Mouse (Mus musculus) heart, postnatal 10 days (tissue): ENCODE measurements around the gene Cenpc1. TPM values are rescaled to one million over a fixed set of nuclear protein-coding genes. Genes with fewer than 3 reads are reported as not detected.

ENCODE experiments used
- DNase-seq, 2 experiments: peaks; one replicate each; pipeline ENCODE4 v3.0.0; 2021
- intact Hi-C: fragments of 180-260 bp; cut with DNase I; formaldehyde crosslinking; loops from one replicate; pipeline ENCODE4 v1.15.1; 2025
- total RNA-seq, 2 experiments: library from RNA; stranded (reverse); gene quantifications; 2 replicates each; pipeline ENCODE4 v1.2.3; 2021

Cenpc1 gene
- total RNA-seq, 2 experiments from 2014 or later, result 10.9 to 11.3 TPM

DNA sequence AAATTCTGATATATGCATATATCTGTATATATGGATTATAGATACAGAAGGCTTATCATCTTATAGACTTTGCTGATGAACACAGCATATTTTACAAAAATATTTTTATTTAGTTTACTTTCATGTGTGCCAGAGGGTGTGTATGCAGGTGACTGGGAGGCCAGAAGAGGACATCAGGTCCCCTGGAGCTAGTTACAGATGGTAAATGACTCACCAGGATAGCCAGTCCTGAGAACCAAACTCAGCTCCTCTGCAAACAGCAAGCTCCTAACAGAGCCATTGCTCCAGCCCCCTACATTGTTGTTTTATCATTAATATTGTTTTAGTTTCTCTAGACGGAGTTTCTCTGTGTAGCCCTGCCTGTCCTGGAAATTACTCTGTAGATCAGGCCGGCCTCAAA lies 35.6 kb downstream of the Cenpc1 start:
- DNase-seq, result no peak
- intact Hi-C loops, result no loop called here

DNA sequence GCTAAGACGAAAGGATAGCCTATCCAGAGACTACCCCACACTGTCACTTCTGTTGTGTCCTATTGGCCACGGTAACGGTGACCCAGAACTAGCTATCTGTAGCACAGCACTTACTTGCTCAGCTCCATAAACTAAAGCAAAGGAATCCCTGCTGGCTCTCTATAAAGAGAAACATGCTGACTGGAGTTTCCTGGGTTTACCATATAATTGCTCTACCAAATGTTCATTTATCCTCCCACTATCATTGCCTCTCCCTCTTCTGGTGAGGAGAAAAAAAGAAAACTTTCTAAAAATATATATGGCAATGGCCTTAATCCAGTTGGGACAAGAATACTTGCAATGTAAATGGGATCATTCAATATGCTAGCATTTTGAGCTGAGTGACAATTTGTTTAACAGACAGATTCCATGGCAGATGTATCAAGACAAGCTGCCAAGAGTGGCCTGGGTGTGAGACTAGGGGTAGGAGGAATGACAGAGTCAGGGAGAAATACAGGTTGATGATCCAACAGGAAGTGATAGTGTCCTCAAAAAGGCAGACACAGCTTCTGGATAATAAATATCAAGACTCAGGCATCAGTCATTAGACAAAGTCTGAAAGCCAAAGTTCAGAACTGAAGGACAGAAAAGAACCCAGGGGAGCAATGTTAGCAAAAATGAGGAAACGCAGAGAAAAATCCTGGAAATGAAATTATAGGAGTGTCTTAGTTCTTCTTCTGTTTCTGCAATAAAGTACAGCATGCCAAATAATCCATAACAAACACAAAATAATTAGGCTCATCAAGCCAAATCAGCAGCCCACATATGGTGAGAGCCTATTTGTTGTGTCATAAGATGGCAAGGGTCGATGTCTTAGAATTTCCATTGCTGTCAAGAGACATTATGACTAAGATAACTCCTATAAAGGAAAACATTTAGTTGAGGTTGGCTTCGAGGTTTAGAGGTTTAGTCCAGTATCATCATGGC lies 68.6 kb downstream of the Cenpc1 start:
- intact Hi-C loops, result loop anchor here (10.0 kb wide), 1 partner anchor 412 kb away; no protein-coding TSS in a partner anchor
- DNase-seq, result no peak

DNA sequence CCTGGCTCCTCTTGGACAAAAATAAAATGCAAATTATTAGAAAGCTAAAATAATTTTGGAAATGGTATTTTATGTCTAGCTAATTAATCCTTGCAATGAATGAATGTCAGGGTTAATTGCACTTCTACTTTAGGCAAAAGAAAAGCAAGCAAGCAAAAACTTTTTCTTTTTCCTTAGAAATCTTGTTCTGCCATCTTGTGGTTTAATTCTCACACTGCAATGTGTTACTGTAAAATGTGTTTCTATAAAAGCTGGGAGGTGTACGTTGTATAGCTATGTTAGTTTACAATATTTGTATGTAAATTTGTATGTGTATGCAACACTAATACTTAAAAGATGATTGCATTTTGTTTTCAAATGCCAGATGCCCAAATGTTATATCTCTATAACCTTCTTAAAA lies 70.8 kb downstream of the Cenpc1 start:
- intact Hi-C loops, result loop anchor here (10.0 kb wide), 1 partner anchor 410 kb away; no protein-coding TSS in a partner anchor
- no peak for DNase-seq

DNA sequence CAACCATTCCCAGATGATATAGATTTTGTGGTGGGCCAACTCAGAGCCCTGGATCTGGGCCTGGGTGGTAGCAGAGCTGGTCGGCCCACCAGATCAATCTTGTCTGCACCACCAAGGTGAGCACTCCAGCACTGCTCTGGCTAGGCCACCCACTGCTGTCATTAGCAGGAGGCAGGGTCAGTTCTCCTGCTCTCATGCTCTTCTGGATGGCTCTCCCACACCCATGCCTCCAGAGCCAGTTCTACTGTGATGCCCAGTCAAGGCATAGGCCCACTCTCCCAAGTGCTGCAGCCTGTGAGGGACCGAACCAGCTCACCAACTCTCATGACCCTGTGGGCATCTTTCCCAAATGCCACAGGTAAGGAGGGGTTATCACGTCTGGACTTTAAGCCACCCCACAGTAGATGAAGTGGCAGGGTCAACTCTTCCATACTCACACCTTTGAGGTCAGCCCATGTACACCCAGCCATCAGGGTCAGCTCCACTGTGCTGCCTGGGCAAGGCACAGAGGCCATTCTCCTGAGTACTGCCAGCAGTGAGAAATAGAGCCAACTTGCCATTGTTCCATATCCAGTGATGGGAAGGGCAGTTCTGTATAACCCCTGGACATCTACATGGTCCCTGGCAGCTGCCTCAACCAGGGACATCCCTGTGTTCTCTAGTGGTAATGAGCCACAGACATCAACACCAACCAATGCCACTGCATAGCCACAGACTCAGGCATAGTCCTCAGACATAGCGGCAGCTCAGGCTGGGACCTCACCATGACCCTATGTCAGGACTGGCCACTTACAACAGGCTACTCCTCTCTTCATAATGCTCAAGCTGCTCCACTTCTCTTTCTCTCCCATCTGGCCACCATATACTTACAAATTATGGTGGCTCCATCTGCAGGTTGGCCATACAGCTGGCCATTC lies 72.3 kb downstream of the Cenpc1 start:
- DNase-seq, result no peak
- intact Hi-C loops, result loop anchor here (10.0 kb wide), 1 partner anchor 408 kb away; no protein-coding TSS in a partner anchor

DNA sequence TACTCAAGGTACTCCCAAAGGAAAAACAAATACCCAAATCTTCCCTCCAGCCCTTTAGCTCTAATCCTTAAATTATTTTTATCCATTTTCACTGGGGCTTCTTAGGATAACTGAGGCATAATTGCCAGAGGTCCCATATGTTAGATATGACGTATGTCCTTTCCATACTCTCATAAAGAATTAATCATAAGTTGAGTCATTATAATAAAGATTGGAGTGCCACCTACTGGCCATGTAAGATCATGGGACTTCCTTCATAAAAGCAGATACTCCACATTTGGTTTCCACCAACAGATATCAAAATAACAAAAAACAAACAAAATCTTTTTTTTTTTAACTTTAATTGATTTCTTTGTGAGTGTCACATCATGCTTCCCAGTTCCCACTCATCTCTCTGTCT lies 73.3 kb downstream of the Cenpc1 start:
- no peak for DNase-seq
- intact Hi-C loops, result loop anchor here (10.0 kb wide), 1 partner anchor 407 kb away; no protein-coding TSS in a partner anchor

DNA sequence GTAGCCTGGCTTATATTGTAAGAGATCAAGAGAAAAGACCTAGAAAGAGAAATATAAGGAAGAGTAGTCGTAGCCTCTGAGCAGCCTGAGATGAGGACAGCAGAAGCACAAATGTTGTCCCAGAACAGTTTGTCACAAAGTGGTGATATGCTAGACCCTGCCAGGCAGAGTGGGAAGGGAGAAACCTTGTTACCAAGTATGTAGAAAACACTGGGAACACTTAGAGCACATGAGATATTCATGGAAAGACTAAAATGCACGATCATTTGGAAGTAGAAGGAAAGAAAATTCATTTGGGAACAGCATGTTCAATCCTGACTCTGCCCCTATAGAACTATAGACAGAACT lies 77.9 kb downstream of the Cenpc1 start:
- no peak for DNase-seq
- intact Hi-C loops, result no loop called here

DNA sequence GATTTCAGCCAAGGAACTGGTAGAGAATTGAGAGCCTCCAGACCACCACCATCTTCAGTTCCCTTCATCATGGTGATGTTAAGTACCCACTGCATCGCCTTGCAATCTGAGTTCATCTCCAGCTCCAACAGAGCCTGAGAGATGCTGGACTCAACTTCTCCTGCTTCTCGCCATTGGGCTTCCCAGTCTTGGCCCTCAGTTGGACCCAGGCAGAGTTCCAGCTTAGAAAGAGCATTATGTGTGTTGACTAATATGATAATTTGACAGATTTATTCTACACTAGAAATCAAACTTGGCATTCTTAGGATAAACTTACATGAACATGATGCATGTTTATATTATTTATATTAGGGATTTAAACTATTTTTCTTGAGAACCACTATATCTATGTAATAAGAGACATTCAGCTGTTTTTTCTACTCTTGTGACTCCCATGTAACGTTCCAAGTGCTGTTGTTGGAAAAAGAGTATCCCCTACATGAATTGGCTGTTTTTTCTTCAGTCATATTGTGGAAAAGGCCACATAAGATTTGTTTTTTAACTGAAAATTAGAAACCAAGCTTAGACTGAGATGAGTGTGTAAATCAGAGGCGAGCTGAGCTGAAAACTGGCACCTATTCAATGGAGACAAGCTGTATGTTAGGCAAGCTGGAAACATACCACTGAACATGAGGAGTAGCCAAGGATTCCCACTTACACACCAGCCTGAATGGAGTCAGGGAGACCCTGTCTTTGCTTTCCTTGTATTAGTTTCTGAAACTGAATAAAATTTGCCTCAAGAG lies 78.5 kb downstream of the Cenpc1 start:
- DNase-seq, result no peak
- intact Hi-C loops, result no loop called here

DNA sequence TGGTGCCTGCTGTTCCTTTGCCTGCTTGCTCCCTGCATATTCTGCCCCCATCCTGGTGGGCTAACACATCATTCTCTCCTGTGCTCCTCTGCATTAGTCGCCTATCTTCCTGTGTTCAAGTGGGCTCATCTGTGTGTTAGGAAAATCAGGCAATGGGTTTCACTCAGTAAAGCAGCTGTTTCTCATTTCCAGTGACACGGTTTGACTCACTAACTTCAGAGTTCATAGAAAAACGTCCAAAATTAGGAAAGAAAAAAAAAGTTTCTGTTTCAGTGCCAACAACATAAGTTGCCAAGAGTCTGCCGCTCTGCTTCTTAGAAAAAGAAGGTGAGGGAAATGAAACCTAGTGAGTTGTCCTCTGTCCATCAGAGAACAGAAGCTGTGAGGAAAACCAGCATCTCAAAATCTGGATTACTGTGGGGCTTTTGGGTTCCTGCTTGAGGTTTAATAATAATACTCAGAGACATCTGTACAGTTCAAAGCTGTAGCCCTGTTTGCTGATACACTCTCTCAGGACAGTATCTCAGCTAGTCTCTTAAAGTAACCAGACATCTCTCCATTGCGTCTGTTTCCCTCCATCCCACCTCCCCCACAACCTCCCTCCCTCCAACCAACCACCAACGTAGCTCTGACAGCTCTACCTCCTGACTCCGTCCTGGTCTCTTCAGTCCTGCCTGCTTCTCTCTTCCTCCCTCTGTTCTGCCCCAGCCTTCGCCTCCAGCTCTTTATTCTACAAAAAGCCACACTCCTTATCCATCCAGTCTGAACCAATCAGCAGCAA lies 87.5 kb downstream of the Cenpc1 start:
- DNase-seq, result no peak
- intact Hi-C loops, result no loop called here

DNA sequence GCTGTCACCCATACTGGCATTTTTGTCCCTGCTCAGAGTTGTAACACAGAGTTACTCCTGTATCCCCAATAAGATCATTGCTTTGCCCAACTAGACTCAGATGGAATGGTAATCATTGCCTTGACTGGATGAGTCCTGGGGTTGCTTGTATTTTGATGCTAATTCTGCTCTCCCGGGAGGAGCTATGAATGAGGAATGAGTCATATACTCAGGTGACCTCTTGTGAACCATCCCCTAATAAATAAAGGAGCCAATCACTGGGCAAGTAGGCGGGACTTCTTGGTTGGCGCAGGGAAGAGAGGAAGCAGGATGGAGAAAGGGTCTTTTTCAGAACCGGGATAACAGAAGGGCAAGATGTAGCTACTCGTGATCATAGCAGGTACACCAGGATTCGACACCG lies 102.6 kb downstream of the Cenpc1 start:
- intact Hi-C loops, result no loop called here
- DNase-seq, result no peak

Other genes with a start within 250 kb of the Cenpc1 start
- under 1 TPM in 1 of 2 experiments, not detected in 1; 0.43 TPM for gene Stap1, start 6.2 kb upstream of the Cenpc1 start, total RNA-seq
- gene Uba6, start 107.2 kb upstream of the Cenpc1 start, total RNA-seq, result 1 to 10 TPM; 6.5 to 8.7 TPM
- gene Gnrhr, start 132.3 kb upstream of the Cenpc1 start, total RNA-seq, result under 1 TPM in 1 of 2 experiments, not detected in 1; 0.24 TPM
- not detected for gene Tmprss11c, start 223.7 kb upstream of the Cenpc1 start, total RNA-seq